Comparison of ENCODE assay signal across 9 mouse cellular contexts in the genomic region with DNA sequence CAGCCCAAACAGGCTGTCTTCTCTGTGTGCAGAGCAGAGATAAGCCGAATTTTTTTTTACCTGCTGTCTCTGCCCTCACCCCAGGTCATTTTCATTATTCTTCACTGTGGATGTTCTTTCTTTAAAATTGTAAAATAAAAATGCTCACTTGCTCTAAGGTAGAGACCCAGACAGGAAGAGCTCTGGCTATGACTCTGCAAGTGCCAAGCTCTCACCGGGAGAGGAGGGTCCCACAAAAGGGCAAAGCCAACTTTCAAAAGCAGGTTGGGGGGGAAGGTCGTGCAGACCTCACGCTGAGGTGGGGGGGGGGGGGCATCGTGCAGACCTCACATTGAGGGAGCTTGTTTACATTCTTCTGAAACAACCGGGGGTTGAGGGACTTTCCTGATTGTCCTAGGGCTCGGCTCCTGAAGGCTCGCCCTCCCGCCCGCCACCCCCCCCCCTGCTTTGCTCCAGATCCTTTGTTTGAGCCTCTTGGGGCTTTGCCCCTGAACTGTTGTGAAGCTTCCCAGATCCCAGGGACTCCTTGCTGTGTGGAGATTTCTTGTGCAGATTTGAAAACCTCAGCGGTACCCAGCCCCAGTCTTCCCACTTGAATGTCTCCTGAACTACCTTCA.
A peak's percentile ranks its signal among the peaks of the same experiment; 100 is the strongest.
DNase-seq lines count a peak whose midpoint lies in the region; ATAC-seq lines count a peak whose summit lies in the region.
"Had no signal": no experiment of that assay in that cellular context is flagged by ENCODE, and none has a peak within 500 bp of the region (broad histone marks: within the 10 kb centered on the region; RNA-seq: fewer than 3 reads in every experiment).

No protein-coding gene starts in this region.

- H3K4me3 ChIP-seq in heart, embryonic 14.5 days (ENCODE audit: control insufficient read depth in 1 of 2, insufficient read depth in 1 of 2, low read depth in 1 of 2, low read length in 2 of 2), result peak overlapping the region in 1 of 2 experiments; percentile 3; a peak in 2 of 4 replicates
- H3K4me3 ChIP-seq in neural tube, embryonic 14.5 days (ENCODE audit: low read depth, low read length), result no peak overlapping the region

- H3K9ac ChIP-seq in heart, embryonic 14.5 days (ENCODE audit: low read length), result peak overlapping the region; percentile 31
- H3K9ac ChIP-seq in neural tube, embryonic 14.5 days (replicated peaks; ENCODE audit: low read depth, low read length), result no peak overlapping the region

- WGBS in heart, embryonic 14.5 days, result 7% methylated on average over 11 of the region's 11 CpGs
- WGBS in neural tube, embryonic 14.5 days, result 6% methylated on average over 11 of the region's 11 CpGs

- no peaks in the 10 kb centered on the region for H3K27me3 ChIP-seq in heart, embryonic 14.5 days (ENCODE audit: control insufficient read depth, insufficient read depth, low read length)
- H3K27me3 ChIP-seq in neural tube, embryonic 14.5 days (ENCODE audit: control insufficient read depth, insufficient read depth, low read length), result no peaks in the 10 kb centered on the region

- no peaks in the 10 kb centered on the region for H3K9me3 ChIP-seq in heart, embryonic 14.5 days (ENCODE audit: control insufficient read depth, low read length)
- H3K9me3 ChIP-seq in neural tube, embryonic 14.5 days (ENCODE audit: control insufficient read depth, low read length), result no peaks in the 10 kb centered on the region

- no peaks in the 10 kb centered on the region for H3K36me3 ChIP-seq in heart, embryonic 14.5 days (ENCODE audit: control insufficient read depth, insufficient read depth, low read length)
- H3K36me3 ChIP-seq in neural tube, embryonic 14.5 days (ENCODE audit: control insufficient read depth, insufficient read depth, low read length), result no peaks in the 10 kb centered on the region

- peak overlapping the region; percentile 54 for H3K4me2 ChIP-seq in heart, embryonic 14.5 days (ENCODE audit: low read length)
- H3K4me2 ChIP-seq in neural tube, embryonic 14.5 days (ENCODE audit: low read depth, low read length), result peak overlapping the region; percentile 34; the same call in 1 of the 2 replicates

- ATAC-seq in heart, embryonic 14.5 days (ENCODE audit: insufficient number of reproducible peaks, insufficient read depth, low FRiP score, low read depth), result no peak
- no peak for ATAC-seq in neural tube, embryonic 14.5 days (ENCODE audit: low read depth)

- DNase-seq in heart, postnatal 25 days (ENCODE audit: low spot score), result no peak
- DNase-seq in embryo, embryonic 9.5 days (ENCODE audit: extremely low spot score), result peak; percentile 44
- peak; percentile 16 for DNase-seq in induced T-regulatory cell, adult 2 months (ENCODE audit: low read depth)
- no peak for DNase-seq in cerebellum, adult 18-20 months
- DNase-seq in frontal cortex, postnatal 25 days (ENCODE audit: low spot score in 2 of 2), result no peak
- DNase-seq in gastrocnemius, postnatal 25 days, result no peak
- DNase-seq: cerebellum, adult 8-10 months had no signal

- no peak overlapping the region for H3K27ac ChIP-seq in heart, embryonic 14.5 days (replicated peaks in 1 of 2; ENCODE audit: control insufficient read depth in 1 of 2, insufficient read depth in 1 of 2, low read depth in 2 of 2, low read length in 2 of 2)
- H3K27ac ChIP-seq in neural tube, embryonic 14.5 days (ENCODE audit: low read depth, low read length), result no peak overlapping the region

- H3K4me1 ChIP-seq in heart, embryonic 14.5 days (ENCODE audit: control insufficient read depth in 2 of 2, insufficient read depth in 2 of 2, low read length in 2 of 2), result peaks cover 13 to 25% of the 10 kb centered on the region in 2 experiments
- H3K4me1 ChIP-seq in neural tube, embryonic 14.5 days (ENCODE audit: control insufficient read depth, insufficient read depth, low read length), result peaks cover 9% of the 10 kb centered on the region; the same call in 1 of the 2 replicates

- intact Hi-C loops in heart, postnatal 25 days (cut with DNase I), result no loop called here

Comparison
In these comparisons a context has a peak if more than half of its experiments do, and no peak if none do; other contexts are left out.
1. DNase-seq: peak in embryo, embryonic 9.5 days (single experiment) and induced T-regulatory cell, adult 2 months (single experiment); none in heart, postnatal 25 days (single experiment), cerebellum, adult 18-20 months (0 of 2), frontal cortex, postnatal 25 days (0 of 2) and gastrocnemius, postnatal 25 days (single experiment).